8 mouse cellular contexts compared by ENCODE assay signal in genomic region chr19:6286434-6287401, GRCm38 (mm10). TPM values are rescaled to one million over a fixed set of nuclear protein-coding genes. Genes with fewer than 3 reads are reported as not detected.
DNase-seq lines count a peak whose midpoint lies in the region; ATAC-seq and TF ChIP-seq lines count a peak whose summit lies in the region.

No protein-coding gene starts in this region.

- intact Hi-C loops in gastrocnemius, adult 2 months (cut with DNase I), result no loop called here

- DNase-seq in gastrocnemius, adult 2 months, result peak; percentile 68
- DNase-seq in gastrocnemius, postnatal 4 days (ENCODE audit: low spot score in 2 of 2), result no peak
- DNase-seq in CH12.LX (ENCODE audit: extremely low read depth), result no peak
- no peak for DNase-seq in spleen, postnatal 10 days (ENCODE audit: low spot score in 2 of 2)

- H3K4me2 ChIP-seq in CH12.LX (ENCODE audit: insufficient read depth, low read depth, poor library complexity, severe bottlenecking), result peak overlapping the region; percentile 21
- H3K4me2 ChIP-seq in embryonic facial prominence, embryonic 12.5 days (replicated peaks), result no peak overlapping the region
- no peak overlapping the region for H3K4me2 ChIP-seq in intestine, embryonic 16.5 days (ENCODE audit: low read depth, low read length)
- no peak overlapping the region for H3K4me2 ChIP-seq in forebrain, embryonic 13.5 days

- dilution Hi-C loops in CH12.LX (cut with MboI; ENCODE audit: extremely low pct_ligation_motif_present, extremely low pct_unique_long_range_greater_than_20kb, low sequenced_read_pairs), result no loop called here

- H3K79me2 ChIP-seq in CH12.LX (replicated peaks; ENCODE audit: control insufficient read depth, extremely low read depth, insufficient read depth, poor library complexity, severe bottlenecking), result peaks cover 93% of the 10 kb centered on the region

- peak overlapping the region; percentile 55 for H3K4me3 ChIP-seq in gastrocnemius, adult 2 months
- H3K4me3 ChIP-seq in CH12.LX (replicated peaks in 1 of 3; ENCODE audit: low read depth in 2 of 3, low read length in 2 of 3, poor library complexity in 1 of 3), result peak overlapping the region in 1 of 3 experiments; percentile 29
- H3K4me3 ChIP-seq in embryonic facial prominence, embryonic 12.5 days, result no peak overlapping the region
- H3K4me3 ChIP-seq in intestine, embryonic 16.5 days (ENCODE audit: low read length), result no peak overlapping the region
- no peak overlapping the region for H3K4me3 ChIP-seq in forebrain, embryonic 13.5 days

- ATAC-seq in embryonic facial prominence, embryonic 12.5 days (ENCODE audit: insufficient number of reproducible peaks, insufficient read depth, low FRiP score, low TSS enrichment), result no peak
- ATAC-seq in intestine, embryonic 16.5 days, result no peak
- ATAC-seq in activated CD4-positive, CD25-positive, alpha-beta regulatory T cell, adult 4 months, result no peak
- no peak for ATAC-seq in forebrain, embryonic 13.5 days

- H3K27ac ChIP-seq in gastrocnemius, adult 2 months, result peak overlapping the region; percentile 88
- peak overlapping the region; percentile 85 for H3K27ac ChIP-seq in CH12.LX (ENCODE audit: insufficient read depth, low read depth)
- 0 out of 2 replicates have a peak overlapping the region, but pooled peaks have one; percentile 6 for H3K27ac ChIP-seq in embryonic facial prominence, embryonic 12.5 days
- peak overlapping the region; percentile 89 for H3K27ac ChIP-seq in intestine, embryonic 16.5 days (ENCODE audit: low read length)
- no peak overlapping the region for H3K27ac ChIP-seq in forebrain, embryonic 13.5 days

- in situ Hi-C loops in CH12.LX (cut with MboI; ENCODE audit: low pct_ligation_motif_present, low pct_unique_long_range_greater_than_20kb, low sequenced_read_pairs), result no loop called here

- 87% methylated on average over 19 of the region's 19 CpGs for WGBS in embryonic facial prominence, embryonic 12.5 days
- 86% methylated on average over 19 of the region's 19 CpGs for WGBS in intestine, embryonic 16.5 days
- WGBS in forebrain, embryonic 13.5 days, result 91% methylated on average over 19 of the region's 19 CpGs

- H3K27me3 ChIP-seq in CH12.LX (replicated peaks), result no peaks in the 10 kb centered on the region
- no peaks in the 10 kb centered on the region for H3K27me3 ChIP-seq in embryonic facial prominence, embryonic 12.5 days
- H3K27me3 ChIP-seq in intestine, embryonic 16.5 days (replicated peaks; ENCODE audit: control insufficient read depth, insufficient read depth, low read length), result no peaks in the 10 kb centered on the region
- no peaks in the 10 kb centered on the region for H3K27me3 ChIP-seq in forebrain, embryonic 13.5 days

- peaks cover 86 to 91% of the 10 kb centered on the region in 2 experiments for H3K36me3 ChIP-seq in CH12.LX (replicated peaks in 1 of 2; ENCODE audit: control insufficient read depth in 1 of 2, insufficient read depth in 1 of 2, low read length in 1 of 2)
- H3K36me3 ChIP-seq in embryonic facial prominence, embryonic 12.5 days, result peaks cover 67% of the 10 kb centered on the region
- H3K36me3 ChIP-seq in intestine, embryonic 16.5 days (ENCODE audit: control insufficient read depth, insufficient read depth, low read length), result peaks cover 9% of the 10 kb centered on the region; the same call in 1 of the 2 replicates
- H3K36me3 ChIP-seq in forebrain, embryonic 13.5 days (ENCODE audit: poor library complexity, severe bottlenecking), result peaks cover 88% of the 10 kb centered on the region

- H3K9ac ChIP-seq in CH12.LX (ENCODE audit: insufficient read depth, low read depth), result peak overlapping the region; percentile 55
- peak overlapping the region; percentile 25 for H3K9ac ChIP-seq in embryonic facial prominence, embryonic 12.5 days
- H3K9ac ChIP-seq in intestine, embryonic 16.5 days (ENCODE audit: low read depth, low read length), result peak overlapping the region; percentile 52
- no peak overlapping the region for H3K9ac ChIP-seq in forebrain, embryonic 13.5 days

- TF ChIP-seq EP300 in CH12.LX (IDR thresholded peaks at IDR 0.05; ENCODE audit: low read length), result no peak

- TF ChIP-seq RAD21 in CH12.LX (IDR thresholded peaks at IDR 0.05; ENCODE audit: low read depth, low read length), result no peak

- no peak for TF ChIP-seq CTCF in gastrocnemius, adult 2 months (IDR thresholded peaks at IDR 0.05)
- TF ChIP-seq CTCF in CH12.LX (conservative IDR thresholded peaks at IDR 0.05 in 1 of 2, IDR thresholded peaks at IDR 0.05 in 1 of 2; ENCODE audit: low read depth in 2 of 2, low read length in 2 of 2), result no peak

- TF ChIP-seq POLR2A in CH12.LX (IDR thresholded peaks at IDR 0.05; ENCODE audit: low read depth, low read length), result no peak

- peaks cover 72 to 96% of the 10 kb centered on the region in 2 experiments for H3K4me1 ChIP-seq in CH12.LX (ENCODE audit: control insufficient read depth in 1 of 2, insufficient read depth in 2 of 2)
- H3K4me1 ChIP-seq in embryonic facial prominence, embryonic 12.5 days, result peaks cover 9% of the 10 kb centered on the region; the same call in 1 of the 2 replicates
- H3K4me1 ChIP-seq in intestine, embryonic 16.5 days (ENCODE audit: control insufficient read depth, insufficient read depth, low read length), result peaks cover 55% of the 10 kb centered on the region
- no peaks in the 10 kb centered on the region for H3K4me1 ChIP-seq in forebrain, embryonic 13.5 days

- H3K9me3 ChIP-seq in CH12.LX (replicated peaks; ENCODE audit: low read length), result no peaks in the 10 kb centered on the region
- H3K9me3 ChIP-seq in embryonic facial prominence, embryonic 12.5 days, result no peaks in the 10 kb centered on the region
- H3K9me3 ChIP-seq in intestine, embryonic 16.5 days (ENCODE audit: control insufficient read depth, low read length), result no peaks in the 10 kb centered on the region
- H3K9me3 ChIP-seq in forebrain, embryonic 13.5 days (replicated peaks), result no peaks in the 10 kb centered on the region

RNA-seq across cellular contexts. Expression of gene Ehd1, which starts 10.2 kb away (rescaled TPM):
- 10 to 100 TPM; 28.4 to 32.3 TPM for total RNA-seq in gastrocnemius, adult 2 months (2021)
- 10 to 100 TPM; 91.3 to 93.9 TPM for total RNA-seq in gastrocnemius, postnatal 4 days (2021)
- total RNA-seq in CH12.LX (2012; rRNA removed) (231 and 400 TPM in 2 replicates), CH12.LX (2014; rRNA removed) (97.4 and 131 TPM in 2 replicates)
- polyA plus RNA-seq in CH12.LX (2012; ENCODE audit: insufficient read length, low read depth), result 245 and 301 TPM in 2 replicates
- polyA plus RNA-seq in embryonic facial prominence, embryonic 12.5 days (2016; fragmentation: Nextera tagmentation; extraction: Ambion mirVana), result 76.6 and 77.6 TPM in 2 replicates
- polyA plus RNA-seq in intestine, embryonic 16.5 days (2015; fragmentation: Nextera tagmentation; extraction: Ambion mirVana), result 135 and 158 TPM in 2 replicates
- 10 to 100 TPM; 11.0 to 15.2 TPM for polyA plus RNA-seq in activated CD4-positive, CD25-positive, alpha-beta regulatory T cell, adult 4 months (2017; shearing (Covaris generic))
- polyA plus RNA-seq in forebrain, embryonic 13.5 days (2015; fragmentation: Nextera tagmentation; extraction: Ambion mirVana), result 74.3 and 75.6 TPM in 2 replicates

RNA-seq across cellular contexts. Expression of gene Cdc42bpg, which starts 19.5 kb away (rescaled TPM):
- total RNA-seq in gastrocnemius, adult 2 months (2021), result 1 to 10 TPM; 6.0 to 6.4 TPM
- 1 to 10 TPM; 6.9 to 7.7 TPM for total RNA-seq in gastrocnemius, postnatal 4 days (2021)
- total RNA-seq in CH12.LX (2012; rRNA removed) (4.1 and 4.2 TPM in 2 replicates), CH12.LX (2014; rRNA removed) (0.65 and 0.79 TPM in 2 replicates)
- 2.3 and 2.6 TPM in 2 replicates for polyA plus RNA-seq in CH12.LX (2012; ENCODE audit: insufficient read length, low read depth)
- polyA plus RNA-seq in embryonic facial prominence, embryonic 12.5 days (2016; fragmentation: Nextera tagmentation; extraction: Ambion mirVana), result 0.65 and 0.95 TPM in 2 replicates
- 1.2 and 1.5 TPM in 2 replicates for polyA plus RNA-seq in intestine, embryonic 16.5 days (2015; fragmentation: Nextera tagmentation; extraction: Ambion mirVana)
- polyA plus RNA-seq in activated CD4-positive, CD25-positive, alpha-beta regulatory T cell, adult 4 months (2017; shearing (Covaris generic)), result under 1 TPM; 0.11 to 0.17 TPM
- polyA plus RNA-seq in forebrain, embryonic 13.5 days (2015; fragmentation: Nextera tagmentation; extraction: Ambion mirVana), result 0.22 and 0.39 TPM in 2 replicates

RNA-seq across cellular contexts. Expression of gene Atg2a, which starts 45.2 kb away (rescaled TPM):
- 10 to 100 TPM; 18.4 to 19.0 TPM for total RNA-seq in gastrocnemius, adult 2 months (2021)
- total RNA-seq in gastrocnemius, postnatal 4 days (2021), result 10 to 100 TPM; 15.5 to 16.7 TPM
- total RNA-seq in CH12.LX (2012; rRNA removed) (9.5 and 10.0 TPM in 2 replicates), CH12.LX (2014; rRNA removed) (2.3 and 2.8 TPM in 2 replicates)
- 9.4 and 13.9 TPM in 2 replicates for polyA plus RNA-seq in CH12.LX (2012; ENCODE audit: insufficient read length, low read depth)
- 11.7 and 12.0 TPM in 2 replicates for polyA plus RNA-seq in embryonic facial prominence, embryonic 12.5 days (2016; fragmentation: Nextera tagmentation; extraction: Ambion mirVana)
- 7.4 and 8.4 TPM in 2 replicates for polyA plus RNA-seq in intestine, embryonic 16.5 days (2015; fragmentation: Nextera tagmentation; extraction: Ambion mirVana)
- 10 to 100 TPM in 1 of 2 experiments, 1 to 10 TPM in 1; 7.4 to 17.2 TPM for polyA plus RNA-seq in activated CD4-positive, CD25-positive, alpha-beta regulatory T cell, adult 4 months (2017; shearing (Covaris generic))
- polyA plus RNA-seq in forebrain, embryonic 13.5 days (2015; fragmentation: Nextera tagmentation; extraction: Ambion mirVana), result 8.9 and 9.7 TPM in 2 replicates

RNA-seq across cellular contexts. Expression of gene Men1, which starts 48.1 kb away (rescaled TPM):
- 1 to 10 TPM; 7.0 to 7.8 TPM for total RNA-seq in gastrocnemius, adult 2 months (2021)
- total RNA-seq in gastrocnemius, postnatal 4 days (2021), result 10 to 100 TPM; 23.6 to 24.5 TPM
- total RNA-seq in CH12.LX (2012; rRNA removed), result 42.9 and 43.0 TPM in 2 replicates
- total RNA-seq in CH12.LX (2014; rRNA removed), result 23.5 and 24.9 TPM in 2 replicates
- polyA plus RNA-seq in CH12.LX (2012; ENCODE audit: insufficient read length, low read depth), result 50.7 and 67.8 TPM in 2 replicates
- polyA plus RNA-seq in embryonic facial prominence, embryonic 12.5 days (2016; fragmentation: Nextera tagmentation; extraction: Ambion mirVana), result 107 and 111 TPM in 2 replicates
- polyA plus RNA-seq in intestine, embryonic 16.5 days (2015; fragmentation: Nextera tagmentation; extraction: Ambion mirVana), result 61.3 and 61.4 TPM in 2 replicates
- 10 to 100 TPM; 13.9 to 19.1 TPM for polyA plus RNA-seq in activated CD4-positive, CD25-positive, alpha-beta regulatory T cell, adult 4 months (2017; shearing (Covaris generic))
- polyA plus RNA-seq in forebrain, embryonic 13.5 days (2015; fragmentation: Nextera tagmentation; extraction: Ambion mirVana), result 83.8 and 92.4 TPM in 2 replicates

RNA-seq across cellular contexts. Expression of gene Ppp2r5b, which starts 51.0 kb away (rescaled TPM):
- total RNA-seq in gastrocnemius, adult 2 months (2021), result 10 to 100 TPM; 35.6 to 37.7 TPM
- total RNA-seq in gastrocnemius, postnatal 4 days (2021), result 10 to 100 TPM; 26.2 to 26.4 TPM
- 7.8 and 9.8 TPM in 2 replicates for total RNA-seq in CH12.LX (2012; rRNA removed)
- total RNA-seq in CH12.LX (2014; rRNA removed), result 2.8 and 3.0 TPM in 2 replicates
- polyA plus RNA-seq in CH12.LX (2012; ENCODE audit: insufficient read length, low read depth), result 3.4 and 4.1 TPM in 2 replicates
- 34.5 and 40.1 TPM in 2 replicates for polyA plus RNA-seq in embryonic facial prominence, embryonic 12.5 days (2016; fragmentation: Nextera tagmentation; extraction: Ambion mirVana)
- 21.0 and 23.5 TPM in 2 replicates for polyA plus RNA-seq in intestine, embryonic 16.5 days (2015; fragmentation: Nextera tagmentation; extraction: Ambion mirVana)
- 1 to 10 TPM; 1.4 to 1.5 TPM for polyA plus RNA-seq in activated CD4-positive, CD25-positive, alpha-beta regulatory T cell, adult 4 months (2017; shearing (Covaris generic))
- polyA plus RNA-seq in forebrain, embryonic 13.5 days (2015; fragmentation: Nextera tagmentation; extraction: Ambion mirVana), result 53.7 and 58.8 TPM in 2 replicates
